Mouse (Mus musculus): ENCODE measurements around the gene Rp9.
"Not testable (repeated sequence)": the region's sequence is repeated elsewhere in the genome, so short reads cannot be mapped to it uniquely, and the experiment has no call there.

The Rp9 gene

GRCm38 (mm10) chr9:22428666-22429410 lies 40.7 kb downstream of the Rp9 start:
- in situ Hi-C loops (cut with MboI; ENCODE audit: low pct_unique_long_range_greater_than_20kb in 1 of 2, low sequenced_read_pairs in 2 of 2, unreplicated experiment in 1 of 2) = no loop called here

GRCm38 (mm10) chr9:22428028-22428665 lies 41.4 kb downstream of the Rp9 start:
- in situ Hi-C loops (cut with MboI; ENCODE audit: low pct_unique_long_range_greater_than_20kb in 1 of 2, low sequenced_read_pairs in 2 of 2, unreplicated experiment in 1 of 2) = no loop called here

- in situ Hi-C loops (cut with MboI; ENCODE audit: low pct_unique_long_range_greater_than_20kb in 1 of 2, low sequenced_read_pairs in 2 of 2, unreplicated experiment in 1 of 2) = no loop called here
Measured at GRCm38 (mm10) chr9:22424719-22425118, 44.8 kb downstream of the Rp9 start.

GRCm38 (mm10) chr9:22424196-22424595 lies 45.3 kb downstream of the Rp9 start:
- in situ Hi-C loops (cut with MboI; ENCODE audit: low pct_unique_long_range_greater_than_20kb in 1 of 2, low sequenced_read_pairs in 2 of 2, unreplicated experiment in 1 of 2) = no loop called here

GRCm38 (mm10) chr9:22423507-22423906 lies 46.0 kb downstream of the Rp9 start:
- in situ Hi-C loops (cut with MboI; ENCODE audit: low pct_unique_long_range_greater_than_20kb in 1 of 2, low sequenced_read_pairs in 2 of 2, unreplicated experiment in 1 of 2) = no loop called here

GRCm38 (mm10) chr9:22422559-22422958 lies 47.0 kb downstream of the Rp9 start:
- in situ Hi-C loops (cut with MboI; ENCODE audit: low pct_unique_long_range_greater_than_20kb in 1 of 2, low sequenced_read_pairs in 2 of 2, unreplicated experiment in 1 of 2) = no loop called here

- in situ Hi-C loops (cut with MboI; ENCODE audit: low pct_unique_long_range_greater_than_20kb in 1 of 2, low sequenced_read_pairs in 2 of 2, unreplicated experiment in 1 of 2) = no loop called here
Measured at GRCm38 (mm10) chr9:22420491-22420890, 49.1 kb downstream of the Rp9 start.

- in situ Hi-C loops (cut with MboI; ENCODE audit: low pct_unique_long_range_greater_than_20kb in 1 of 2, low sequenced_read_pairs in 2 of 2, unreplicated experiment in 1 of 2) = no loop called here
Measured at GRCm38 (mm10) chr9:22419877-22420276, 49.7 kb downstream of the Rp9 start.

- in situ Hi-C loops (cut with MboI; ENCODE audit: low pct_unique_long_range_greater_than_20kb in 1 of 2, low sequenced_read_pairs in 2 of 2, unreplicated experiment in 1 of 2) = no loop called here
Measured at GRCm38 (mm10) chr9:22417547-22417946, 52.0 kb downstream of the Rp9 start.

GRCm38 (mm10) chr9:22416187-22416586 lies 53.4 kb downstream of the Rp9 start:
- in situ Hi-C loops (cut with MboI; ENCODE audit: low pct_unique_long_range_greater_than_20kb in 1 of 2, low sequenced_read_pairs in 2 of 2, unreplicated experiment in 1 of 2) = no loop called here

- in situ Hi-C loops (cut with MboI; ENCODE audit: low pct_unique_long_range_greater_than_20kb in 1 of 2, low sequenced_read_pairs in 2 of 2, unreplicated experiment in 1 of 2) = no loop called here
Measured at GRCm38 (mm10) chr9:22411002-22411857, 58.3 kb downstream of the Rp9 start, which contains the start of gene 9530077C05Rik. Gene 9530077C05Rik, plus strand, starts transcription at chr9:22411513.

- in situ Hi-C loops (cut with MboI; ENCODE audit: low pct_unique_long_range_greater_than_20kb in 1 of 2, low sequenced_read_pairs in 2 of 2, unreplicated experiment in 1 of 2) = no loop called here
Measured at GRCm38 (mm10) chr9:22409501-22409900, 60.0 kb downstream of the Rp9 start.

- in situ Hi-C loops (cut with MboI; ENCODE audit: low pct_unique_long_range_greater_than_20kb in 1 of 2, low sequenced_read_pairs in 2 of 2, unreplicated experiment in 1 of 2) = not testable (repeated sequence)
Measured at GRCm38 (mm10) chr9:22408344-22408743, 61.2 kb downstream of the Rp9 start.

- in situ Hi-C loops (cut with MboI; ENCODE audit: low pct_unique_long_range_greater_than_20kb in 1 of 2, low sequenced_read_pairs in 2 of 2, unreplicated experiment in 1 of 2) = not testable (repeated sequence)
Measured at GRCm38 (mm10) chr9:22407633-22408032, 61.9 kb downstream of the Rp9 start.

- in situ Hi-C loops (cut with MboI; ENCODE audit: low pct_unique_long_range_greater_than_20kb in 1 of 2, low sequenced_read_pairs in 2 of 2, unreplicated experiment in 1 of 2) = no loop called here
Measured at GRCm38 (mm10) chr9:22405414-22405813, 64.1 kb downstream of the Rp9 start.

GRCm38 (mm10) chr9:22403501-22403900 lies 66.0 kb downstream of the Rp9 start:
- in situ Hi-C loops (cut with MboI; ENCODE audit: low pct_unique_long_range_greater_than_20kb in 1 of 2, low sequenced_read_pairs in 2 of 2, unreplicated experiment in 1 of 2) = not testable (repeated sequence)

GRCm38 (mm10) chr9:22402976-22403375 lies 66.6 kb downstream of the Rp9 start:
- in situ Hi-C loops (cut with MboI; ENCODE audit: low pct_unique_long_range_greater_than_20kb in 1 of 2, low sequenced_read_pairs in 2 of 2, unreplicated experiment in 1 of 2) = no loop called here

GRCm38 (mm10) chr9:22402001-22402400 lies 67.5 kb downstream of the Rp9 start:
- in situ Hi-C loops (cut with MboI; ENCODE audit: low pct_unique_long_range_greater_than_20kb in 1 of 2, low sequenced_read_pairs in 2 of 2, unreplicated experiment in 1 of 2) = no loop called here

GRCm38 (mm10) chr9:22399021-22399420 lies 70.5 kb downstream of the Rp9 start:
- in situ Hi-C loops (cut with MboI; ENCODE audit: low pct_unique_long_range_greater_than_20kb in 1 of 2, low sequenced_read_pairs in 2 of 2, unreplicated experiment in 1 of 2) = loop anchor here in 1 of 2 experiments (10.0 kb wide), 1 partner anchor 244 kb away; the partner anchor contains the start of gene Pigyl

Data from mouse embryonic stem cell (cell line).